Mouse (Mus musculus): Measurements from ENCODE around the gene Zc3h12d.
A peak's percentile ranks its signal among the peaks of the same experiment; 100 is the strongest.

Zc3h12d gene

GRCm38 (mm10) chr10:7832171-7832676 lies at the start of gene Zc3h12d:
Zc3h12d (plus strand) TSS chr10:7832470.
- no peak for DNase-seq (ENCODE audit: low spot score)

GRCm38 (mm10) chr10:7787319-7787718 lies 45.0 kb upstream of the Zc3h12d start:
- no peak for DNase-seq (ENCODE audit: low spot score)

- DNase-seq (ENCODE audit: low spot score): no peak
Measured at GRCm38 (mm10) chr10:7792254-7792750, 40.0 kb upstream of the Zc3h12d start.

DNA sequence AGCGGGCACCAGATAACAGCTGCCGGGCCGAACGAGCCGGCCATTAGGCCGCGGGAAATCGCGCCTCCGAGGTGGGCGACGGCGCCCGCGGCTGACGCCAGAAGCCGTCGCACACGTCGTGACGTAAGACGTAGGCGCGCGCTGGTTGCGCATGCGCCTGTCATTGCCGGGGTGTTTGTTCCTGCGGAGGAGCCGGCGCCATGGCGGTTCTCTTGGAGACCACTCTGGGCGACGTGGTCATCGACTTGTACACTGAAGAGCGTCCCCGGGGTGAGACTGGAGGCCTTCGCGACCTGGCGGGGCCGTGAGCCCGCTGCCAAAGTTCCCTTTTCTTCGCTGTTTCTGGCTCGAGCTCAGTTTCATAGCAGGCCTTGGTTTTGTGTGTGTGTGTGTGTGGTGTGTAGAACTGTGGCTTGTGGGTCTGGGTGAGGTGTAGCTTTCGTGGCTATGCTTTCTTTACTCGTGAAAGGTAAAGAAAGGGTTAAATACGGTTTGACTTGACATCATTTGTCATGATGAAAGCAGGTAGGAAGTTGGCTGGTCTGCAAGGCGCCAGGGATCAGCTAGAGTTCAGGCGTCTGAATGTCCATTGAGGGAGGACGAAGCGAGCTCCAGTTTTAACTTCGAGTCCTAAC lies 39.4 kb upstream of the Zc3h12d start, which contains the start of the genes Ginm1 and Ppil4:
Gene Ginm1 (minus strand): TSS at position 74 of the 635 bp plus-strand sequence.
Gene Ppil4 (plus strand): TSS at position 141 of the 635 bp plus-strand sequence.
- DNase-seq (ENCODE audit: low spot score): peak; percentile 89

DNA sequence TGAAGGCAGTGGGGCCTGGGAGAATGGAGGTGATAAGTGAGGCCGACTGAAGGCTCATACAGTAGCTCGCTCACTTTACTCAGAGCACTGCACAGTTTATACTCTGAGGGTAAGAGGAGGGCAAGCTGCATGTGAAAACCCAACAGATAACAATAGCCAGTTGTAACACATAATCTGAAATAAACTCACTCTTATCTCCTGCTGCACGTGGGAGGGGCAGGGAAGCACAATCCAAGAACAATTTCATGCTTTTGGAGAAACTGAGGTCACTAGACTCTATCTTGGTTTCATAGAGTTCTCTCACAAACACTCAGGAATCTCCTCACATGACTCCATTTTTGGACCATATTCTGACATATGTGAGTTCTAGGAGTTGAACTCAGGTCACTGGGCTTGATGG lies 31.0 kb upstream of the Zc3h12d start:
- no peak for DNase-seq (ENCODE audit: low spot score)

DNA sequence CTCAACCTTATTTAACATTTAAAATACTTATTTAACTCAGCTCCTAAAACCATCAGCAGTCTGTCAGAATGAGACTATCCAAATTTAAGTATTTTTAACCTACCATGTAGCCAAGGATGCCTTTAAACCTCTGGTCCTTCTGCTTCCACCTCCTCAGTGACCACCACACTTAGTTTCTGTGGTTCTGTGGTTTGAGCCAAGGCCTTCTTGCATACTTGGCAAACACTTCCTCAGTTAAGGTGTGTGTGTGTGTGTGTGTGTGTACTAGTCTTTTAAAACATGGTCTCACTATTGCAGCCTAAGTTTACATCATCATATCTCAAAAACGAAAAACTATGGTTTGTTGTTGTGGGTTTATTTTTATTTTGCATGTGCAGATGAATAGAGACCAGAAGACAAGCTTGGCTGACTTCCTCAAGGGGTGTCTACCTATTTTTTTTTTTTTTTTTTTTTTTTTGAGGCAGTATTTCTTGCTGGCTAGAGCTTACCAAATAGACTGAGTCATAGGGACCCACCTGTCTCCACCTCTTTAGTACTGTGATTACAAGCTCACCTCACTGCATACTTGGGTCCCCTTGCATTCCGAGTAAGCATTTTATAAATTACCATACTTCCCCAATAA lies 29.6 kb upstream of the Zc3h12d start:
- no peak for DNase-seq (ENCODE audit: low spot score)

- DNase-seq (ENCODE audit: low spot score): peak; percentile 74
Measured at GRCm38 (mm10) chr10:7809937-7810336, 22.3 kb upstream of the Zc3h12d start.

DNA sequence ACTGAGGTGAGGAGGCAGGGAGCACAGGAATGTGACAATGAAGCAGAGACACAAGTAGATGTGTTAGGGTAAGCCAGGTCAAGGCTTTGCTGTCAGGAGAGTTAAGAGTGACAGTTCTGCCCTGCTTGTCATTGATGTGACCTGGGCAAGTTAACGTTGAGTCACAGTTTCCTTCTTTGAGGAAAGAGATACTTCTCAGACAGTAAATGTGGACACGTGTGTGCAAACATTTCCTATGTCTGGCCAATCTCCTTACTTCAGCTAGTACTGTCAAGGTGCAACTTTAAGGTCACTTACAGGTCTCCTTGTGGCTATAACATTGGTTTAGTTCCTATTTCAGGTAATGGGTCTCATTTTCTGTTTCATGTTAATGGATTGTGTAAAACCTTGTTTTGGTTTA lies 15.8 kb upstream of the Zc3h12d start:
- no peak for DNase-seq (ENCODE audit: low spot score)

- DNase-seq (ENCODE audit: low spot score): no peak
Measured at GRCm38 (mm10) chr10:7818676-7819075, 13.6 kb upstream of the Zc3h12d start.

DNA sequence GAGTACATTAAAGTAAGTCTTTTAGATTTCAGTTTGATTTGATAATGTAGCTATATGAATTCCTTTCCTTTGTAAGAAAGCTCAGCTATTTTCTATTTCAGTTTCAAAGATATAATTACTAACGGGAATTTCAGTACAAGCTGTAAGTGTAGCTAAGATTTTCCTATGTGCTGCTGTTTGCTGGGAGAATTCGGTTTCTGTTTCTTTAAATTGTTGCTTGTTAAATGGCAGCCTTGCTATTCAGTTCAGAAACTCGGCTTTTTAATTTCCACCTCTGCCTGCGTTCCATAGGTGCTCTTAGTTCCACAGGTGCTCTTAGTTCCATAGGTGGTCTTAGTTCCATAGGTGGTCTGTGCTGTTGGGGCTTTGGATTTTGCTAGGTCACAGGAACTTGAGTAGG lies 13.1 kb upstream of the Zc3h12d start:
- DNase-seq (ENCODE audit: low spot score): no peak

DNA sequence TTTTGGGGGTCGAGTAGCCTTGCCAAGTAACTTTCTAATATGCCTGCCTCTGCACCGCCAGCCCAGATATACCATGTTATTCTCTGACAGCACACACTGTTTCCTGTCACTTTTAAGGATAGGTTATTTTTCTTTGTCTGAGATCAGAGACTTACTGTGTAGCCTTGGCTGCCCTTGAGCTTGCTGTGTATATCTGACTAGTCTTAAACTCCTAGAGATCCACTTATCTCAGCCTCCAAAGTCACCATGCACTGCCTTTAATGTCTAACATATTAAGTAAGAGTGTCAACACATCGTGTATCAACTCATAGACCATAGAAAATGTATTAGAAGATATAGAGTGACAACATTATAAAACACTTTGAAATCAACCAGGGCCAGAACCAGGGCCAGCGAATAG lies 12.7 kb upstream of the Zc3h12d start:
- DNase-seq (ENCODE audit: low spot score): no peak

DNA sequence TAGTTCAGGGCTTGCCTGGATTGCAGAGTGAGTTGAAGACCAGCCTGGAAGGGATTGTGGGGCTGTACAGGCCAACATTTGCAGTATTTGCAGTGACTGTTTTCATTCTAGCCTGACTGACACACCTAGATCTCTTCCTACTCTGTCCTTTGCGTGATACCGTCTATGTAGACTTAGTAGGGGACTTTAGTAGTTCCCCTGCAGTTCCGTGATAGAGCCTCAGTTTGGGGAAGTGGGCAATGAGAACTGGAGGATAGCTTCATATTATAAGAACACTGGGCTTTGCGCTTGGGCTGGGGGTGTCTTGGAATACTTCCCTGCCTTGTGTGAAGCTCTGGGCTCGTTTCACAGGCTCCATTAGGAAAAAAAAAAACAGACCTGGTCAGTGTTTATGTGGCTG lies 12.1 kb upstream of the Zc3h12d start:
- no peak for DNase-seq (ENCODE audit: low spot score)

- no peak for DNase-seq (ENCODE audit: low spot score)
Measured at GRCm38 (mm10) chr10:7821981-7822380, 10.3 kb upstream of the Zc3h12d start.

DNA sequence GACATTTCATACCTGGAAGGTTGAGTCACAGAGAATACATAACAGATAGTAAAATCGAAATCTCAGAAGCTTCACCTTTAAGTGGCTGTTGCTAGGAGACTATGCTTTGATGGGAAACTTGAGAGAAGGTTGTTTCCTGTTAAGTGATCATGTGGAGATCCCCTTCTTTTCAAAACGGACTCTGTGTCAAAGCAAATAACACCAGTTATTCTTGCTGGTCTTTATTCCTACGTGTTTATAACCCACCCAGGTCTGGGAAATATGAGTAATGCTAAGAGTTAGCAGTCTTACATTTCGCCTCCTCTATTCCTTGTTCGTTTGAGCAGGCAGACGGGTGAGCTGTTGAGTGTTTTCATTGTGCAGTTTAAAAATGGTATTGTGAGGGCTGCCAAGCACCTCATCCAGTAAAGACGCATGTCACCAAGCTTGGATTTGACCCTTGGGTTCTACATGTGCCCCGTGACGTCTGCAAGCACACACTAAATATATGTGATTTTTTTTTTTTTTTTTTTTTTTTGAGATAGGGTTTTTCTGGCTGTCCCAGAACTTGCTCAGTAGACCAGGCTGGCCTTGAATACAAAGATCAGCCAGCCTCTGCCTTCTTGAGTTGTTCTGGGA lies 7.5 kb upstream of the Zc3h12d start:
- no peak for DNase-seq (ENCODE audit: low spot score)

DNA sequence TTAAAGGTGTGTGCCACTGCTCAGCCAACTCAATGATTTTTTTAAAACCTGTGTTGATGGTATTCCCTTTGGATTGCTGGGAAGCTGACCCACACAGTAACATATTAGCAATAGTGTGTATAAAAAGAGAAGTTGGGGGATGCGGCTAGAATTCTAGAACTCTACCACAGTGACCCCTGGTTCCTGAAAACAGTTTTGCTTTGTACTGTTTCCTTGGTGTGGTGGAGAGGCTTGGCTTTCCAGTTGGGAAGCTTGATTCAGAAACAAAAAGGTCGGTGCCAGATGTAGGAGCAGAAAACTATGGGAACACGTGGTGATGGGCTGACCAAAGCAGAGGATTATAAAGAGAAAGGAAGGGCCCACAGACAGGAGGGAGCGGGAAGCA lies 7.0 kb upstream of the Zc3h12d start:
- no peak for DNase-seq (ENCODE audit: low spot score)

- no peak for DNase-seq (ENCODE audit: low spot score)
Measured at GRCm38 (mm10) chr10:7826106-7826505, 6.2 kb upstream of the Zc3h12d start.

GRCm38 (mm10) chr10:7833377-7834165 lies 1.3 kb downstream of the Zc3h12d start:
- DNase-seq (ENCODE audit: low spot score): no peak

DNA sequence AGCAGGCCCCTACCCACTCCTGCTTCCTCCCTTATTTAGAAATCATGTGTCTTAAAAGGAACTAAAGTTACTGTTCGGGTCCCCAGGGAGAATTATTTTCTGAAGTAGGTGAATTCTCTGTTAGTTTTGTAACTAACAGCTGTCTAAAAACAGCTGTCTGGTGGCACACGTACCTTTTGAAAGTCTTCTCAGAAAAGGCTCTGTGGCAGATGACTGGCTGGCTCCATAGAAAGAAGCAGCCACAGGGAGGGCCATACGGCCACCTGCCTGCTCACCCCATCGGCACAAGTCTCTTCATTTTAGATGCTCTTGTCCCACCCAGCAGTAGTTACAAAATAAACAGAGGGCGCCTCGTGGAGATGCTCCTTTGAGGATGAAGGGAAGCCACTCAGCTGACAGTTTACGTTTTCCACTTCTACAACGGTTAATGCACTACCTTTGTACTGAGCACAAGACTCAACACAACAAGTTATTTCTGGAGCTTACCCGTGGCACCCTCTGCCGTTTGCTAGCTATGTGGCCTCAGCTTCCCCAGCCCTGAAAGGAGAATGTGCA lies 2.5 kb downstream of the Zc3h12d start:
- DNase-seq (ENCODE audit: low spot score): no peak

DNA sequence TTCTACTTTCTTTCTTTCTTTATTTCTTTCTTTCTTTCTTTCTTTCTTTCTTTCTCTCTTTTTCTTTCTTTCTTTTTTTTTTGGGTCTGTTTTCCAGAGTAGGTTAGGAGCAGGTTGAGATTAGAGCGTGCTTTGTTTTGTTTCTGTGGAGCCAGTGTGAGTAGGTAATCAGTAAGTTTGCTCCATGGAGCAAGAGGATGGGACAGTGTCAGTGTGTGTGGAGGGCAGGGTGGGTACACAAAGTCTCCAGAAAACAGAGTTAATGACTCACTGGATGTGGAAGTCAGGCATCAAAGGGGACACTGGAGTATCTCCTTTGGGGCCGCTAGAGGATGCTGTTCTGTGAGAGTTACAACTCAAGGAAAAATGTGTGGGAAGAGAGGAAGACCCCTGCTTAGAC lies 4.6 kb downstream of the Zc3h12d start:
- DNase-seq (ENCODE audit: low spot score): no peak

- DNase-seq (ENCODE audit: low spot score): no peak
Measured at GRCm38 (mm10) chr10:7837446-7837845, 5.2 kb downstream of the Zc3h12d start.

- DNase-seq (ENCODE audit: low spot score): no peak
Measured at GRCm38 (mm10) chr10:7838036-7838435, 5.8 kb downstream of the Zc3h12d start.

GRCm38 (mm10) chr10:7838874-7839421 lies 6.7 kb downstream of the Zc3h12d start:
- no peak for DNase-seq (ENCODE audit: low spot score)
